Mouse (Mus musculus) thymus, postnatal 4 days (tissue): ENCODE measurements around the gene Htr1d.

Source experiments
- DNase-seq: peaks from one replicate; pipeline ENCODE4 v3.0.0; 2021

Gene Htr1d

DNA sequence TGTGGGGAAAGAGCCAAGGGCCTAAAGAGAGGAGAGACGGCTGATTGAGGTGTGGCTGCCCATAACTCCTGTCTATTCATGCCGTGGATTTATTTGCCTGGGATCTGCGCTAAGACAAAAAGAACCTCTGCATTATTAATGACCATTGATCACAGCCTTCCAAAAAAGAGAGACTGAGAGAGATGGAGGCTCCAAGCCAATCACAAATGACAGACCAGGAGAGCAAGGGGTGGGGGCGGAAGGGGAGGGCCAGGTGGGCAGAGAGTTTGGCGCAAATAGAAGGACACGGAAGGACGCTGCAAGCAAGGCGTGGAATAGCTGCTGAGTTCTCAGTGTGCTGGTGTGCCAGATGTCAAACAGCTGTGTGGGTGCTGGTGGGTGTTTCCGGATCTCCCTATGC lies at the start of gene Htr1d:
Gene Htr1d, plus strand, starts transcription at position 301 of the 400 bp plus-strand sequence.
- DNase-seq: no peak

DNA sequence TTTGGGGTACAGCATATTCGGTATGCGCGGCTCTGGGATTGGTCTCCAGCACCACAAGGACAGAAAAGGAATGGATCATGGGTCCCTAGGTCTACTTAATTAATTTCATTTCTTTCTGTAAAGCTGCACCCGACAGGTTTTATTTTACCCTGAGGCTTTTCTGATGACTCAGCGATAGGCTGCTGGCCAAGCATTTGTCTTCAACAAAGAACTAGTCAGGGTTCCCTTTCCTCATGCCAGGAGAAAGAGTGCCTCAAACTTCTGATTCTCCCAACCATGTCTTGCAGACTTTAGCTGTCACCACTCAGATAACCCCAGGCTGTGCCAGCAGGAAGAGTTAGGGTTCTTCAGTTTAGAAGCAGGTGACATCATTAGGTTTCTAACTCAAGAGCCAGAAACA lies 46.3 kb upstream of the Htr1d start:
- DNase-seq: no peak

DNA sequence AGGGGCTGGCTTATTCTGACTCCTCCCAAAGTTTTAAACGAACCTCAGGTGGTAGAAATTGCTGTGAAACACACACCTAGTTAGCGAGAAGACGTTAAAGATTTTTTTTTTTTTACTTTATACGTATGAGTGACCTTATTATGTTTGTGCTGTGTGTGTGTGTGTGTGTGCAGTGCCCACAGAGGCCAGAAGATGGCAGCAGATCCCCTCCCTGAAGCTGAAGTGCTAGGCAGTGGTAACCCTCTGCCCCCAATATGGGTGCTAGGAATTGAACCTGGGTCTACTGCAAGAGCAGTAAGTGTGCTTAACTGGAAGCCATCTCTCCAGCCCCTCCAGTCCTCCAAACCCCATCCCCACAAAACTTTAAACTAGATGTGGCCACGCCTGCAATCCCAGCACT lies 40.3 kb upstream of the Htr1d start:
- DNase-seq: peak; percentile 23

DNA sequence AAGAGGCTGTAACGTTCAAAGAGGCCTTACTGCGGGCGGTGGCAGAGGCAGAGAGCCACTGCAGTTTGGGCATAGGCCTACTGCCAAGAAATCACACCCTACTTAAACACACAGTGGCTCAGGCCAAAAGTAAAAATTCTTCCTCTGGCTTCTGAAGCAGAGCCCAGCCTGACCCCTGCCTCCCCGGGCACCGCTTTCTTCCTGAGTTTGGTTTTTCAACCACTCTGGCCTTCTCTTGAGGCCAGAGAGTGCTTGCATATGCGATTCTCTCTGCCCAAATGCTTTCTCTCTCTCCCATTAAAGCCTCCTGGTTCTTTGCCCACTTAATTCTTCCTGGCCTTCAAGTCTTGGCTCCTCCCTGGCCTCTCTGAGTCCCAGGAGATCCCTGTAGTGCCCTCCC lies 39.5 kb upstream of the Htr1d start:
- no peak for DNase-seq

DNA sequence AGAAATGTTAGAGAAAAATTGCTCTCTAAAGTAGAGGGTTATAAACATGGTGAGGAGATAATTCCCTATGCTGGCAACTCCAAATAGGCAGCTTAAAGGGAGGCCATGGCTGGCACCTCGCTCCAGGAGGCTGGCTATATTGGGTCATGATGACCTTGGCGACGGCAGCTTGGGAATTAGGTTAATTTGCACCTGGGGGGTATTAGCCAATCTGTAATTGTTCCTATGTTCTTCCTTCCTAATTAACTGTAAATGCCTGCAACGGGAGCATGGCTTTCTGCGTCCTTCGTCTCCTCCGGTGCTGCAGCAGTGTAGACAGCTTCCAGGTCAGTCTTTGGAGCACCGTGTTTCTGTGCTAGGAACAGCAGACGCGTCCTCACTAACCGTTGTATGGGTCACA lies 36.1 kb upstream of the Htr1d start:
- DNase-seq: no peak

DNA sequence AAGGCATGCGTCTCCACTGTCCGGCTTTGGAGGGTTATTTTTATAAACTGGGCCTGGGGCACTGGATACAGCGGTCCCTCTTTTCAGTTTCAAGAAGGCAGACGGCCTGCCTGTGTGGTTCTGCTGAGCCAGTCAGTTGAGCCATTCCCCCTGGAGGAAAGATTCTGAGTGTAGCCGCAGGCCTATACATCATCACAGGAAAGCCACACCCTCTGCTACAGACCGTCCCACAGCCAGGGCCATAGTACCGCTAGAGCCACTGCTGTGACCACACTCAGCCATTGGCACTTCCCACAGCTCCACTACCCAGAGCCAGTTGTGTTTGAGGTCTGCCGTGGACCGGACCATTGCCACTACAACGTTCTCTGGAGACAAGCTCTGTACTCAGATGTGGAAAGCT lies 21.5 kb upstream of the Htr1d start:
- no peak for DNase-seq

DNA sequence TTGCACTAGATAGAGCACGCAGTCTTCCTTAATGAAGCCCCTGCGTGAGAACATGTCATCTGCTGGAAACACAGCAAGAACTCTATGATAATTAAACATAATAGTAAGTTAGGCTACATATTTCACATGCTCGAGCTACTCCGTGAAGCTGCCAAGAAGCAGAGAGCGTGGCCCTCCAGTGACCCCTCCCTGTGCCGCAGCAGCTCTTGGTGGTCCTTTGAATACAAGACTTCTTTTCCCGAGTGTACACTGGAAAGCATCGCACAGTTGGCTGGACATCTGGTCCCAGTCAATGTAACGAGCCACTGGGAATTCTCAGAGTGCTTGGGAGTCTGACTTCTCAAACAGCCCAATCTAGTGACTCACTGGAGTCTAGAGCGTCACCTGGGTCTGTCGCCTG lies 15.5 kb upstream of the Htr1d start:
- no peak for DNase-seq

DNA sequence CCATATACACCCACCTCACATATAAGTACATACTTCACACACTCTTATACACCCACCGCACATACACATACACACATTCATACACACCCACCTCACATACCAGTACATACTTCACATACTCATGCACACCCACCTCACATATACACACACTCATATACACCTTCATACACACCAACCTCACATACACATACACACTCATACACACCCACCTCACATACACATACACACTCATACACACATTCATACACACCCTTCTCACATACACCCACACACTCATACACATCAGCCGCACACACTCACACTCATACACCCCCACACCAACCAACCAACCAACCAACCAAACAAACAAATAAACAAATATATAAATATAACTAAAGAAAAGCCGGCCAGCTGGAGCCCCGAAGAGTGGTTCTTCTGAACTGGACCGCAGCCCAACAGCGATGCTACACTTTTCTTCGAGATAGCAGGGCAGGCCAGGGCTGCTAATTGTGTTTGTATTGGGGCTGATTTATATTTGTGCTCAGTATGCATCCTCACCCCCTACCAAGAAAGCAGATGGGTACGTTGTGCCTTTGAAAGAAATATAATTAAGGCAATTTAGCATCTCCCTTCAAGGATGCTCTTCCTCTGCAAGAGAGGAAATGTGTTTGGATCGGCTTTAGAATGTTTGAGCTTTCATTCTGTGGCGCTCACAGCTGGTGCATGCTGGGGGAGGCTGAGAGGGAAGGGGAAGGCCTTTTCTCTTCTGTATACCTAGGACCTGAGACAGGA lies 11.1 kb upstream of the Htr1d start:
- DNase-seq: no peak

DNA sequence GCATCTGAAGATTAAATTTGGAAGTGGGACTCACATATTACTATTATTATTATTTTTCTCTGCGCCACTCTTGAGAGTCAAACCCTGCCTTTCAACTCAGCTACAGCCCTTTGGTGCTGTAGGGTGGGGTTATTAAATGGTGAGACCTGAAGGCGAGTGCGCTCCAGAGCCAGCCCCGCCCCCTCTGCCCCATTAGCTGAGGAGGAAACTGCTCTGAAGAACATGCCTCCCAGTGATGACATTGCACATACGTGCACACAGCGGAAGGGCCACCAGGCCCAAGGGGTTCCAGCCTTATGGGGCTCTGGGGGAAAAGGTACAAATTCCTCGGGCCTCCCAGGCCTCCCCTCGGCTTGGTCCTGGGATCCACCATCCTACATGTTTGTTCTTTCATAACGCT lies 7.8 kb upstream of the Htr1d start:
- DNase-seq: no peak

DNA sequence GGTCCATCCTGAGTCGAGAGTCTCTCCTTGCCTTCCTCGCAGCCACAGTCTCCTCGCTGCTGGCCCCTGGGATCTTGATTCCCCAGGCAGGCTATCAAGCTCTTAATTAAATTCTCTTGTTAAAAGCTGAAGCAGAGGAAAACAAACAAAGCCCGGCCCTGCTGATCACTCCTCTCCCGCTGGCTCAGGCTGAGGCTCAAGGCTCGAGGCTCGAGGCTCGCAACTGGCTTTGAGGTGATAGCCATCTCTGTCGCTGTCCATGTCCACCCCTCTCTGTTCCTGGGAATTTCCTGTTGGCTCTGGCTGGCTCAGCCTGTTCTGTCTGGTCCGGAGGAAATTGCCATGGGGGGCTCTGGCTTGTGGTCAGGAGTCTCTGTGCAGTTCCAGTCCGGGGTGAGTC lies 4.4 kb upstream of the Htr1d start:
- no peak for DNase-seq

DNA sequence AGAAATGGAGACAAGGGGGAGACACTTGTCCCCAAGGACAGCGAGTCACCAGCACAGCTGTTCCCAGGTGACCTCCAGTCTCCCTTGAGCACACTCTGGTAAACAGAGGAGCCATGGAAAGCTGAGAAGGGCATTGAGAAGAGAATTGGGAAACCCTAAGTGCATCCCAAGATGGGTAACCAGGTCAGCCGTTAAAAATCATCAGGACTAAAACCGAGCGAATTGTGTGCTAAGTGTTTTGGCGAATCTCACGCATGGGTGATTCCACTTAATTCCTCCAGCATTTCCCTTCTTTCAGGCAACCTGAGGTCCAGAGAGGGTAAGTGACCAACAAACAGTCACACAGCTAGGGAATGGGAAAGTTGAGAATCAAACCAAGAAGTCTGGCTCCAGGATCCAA lies 3.9 kb upstream of the Htr1d start:
- no peak for DNase-seq

DNA sequence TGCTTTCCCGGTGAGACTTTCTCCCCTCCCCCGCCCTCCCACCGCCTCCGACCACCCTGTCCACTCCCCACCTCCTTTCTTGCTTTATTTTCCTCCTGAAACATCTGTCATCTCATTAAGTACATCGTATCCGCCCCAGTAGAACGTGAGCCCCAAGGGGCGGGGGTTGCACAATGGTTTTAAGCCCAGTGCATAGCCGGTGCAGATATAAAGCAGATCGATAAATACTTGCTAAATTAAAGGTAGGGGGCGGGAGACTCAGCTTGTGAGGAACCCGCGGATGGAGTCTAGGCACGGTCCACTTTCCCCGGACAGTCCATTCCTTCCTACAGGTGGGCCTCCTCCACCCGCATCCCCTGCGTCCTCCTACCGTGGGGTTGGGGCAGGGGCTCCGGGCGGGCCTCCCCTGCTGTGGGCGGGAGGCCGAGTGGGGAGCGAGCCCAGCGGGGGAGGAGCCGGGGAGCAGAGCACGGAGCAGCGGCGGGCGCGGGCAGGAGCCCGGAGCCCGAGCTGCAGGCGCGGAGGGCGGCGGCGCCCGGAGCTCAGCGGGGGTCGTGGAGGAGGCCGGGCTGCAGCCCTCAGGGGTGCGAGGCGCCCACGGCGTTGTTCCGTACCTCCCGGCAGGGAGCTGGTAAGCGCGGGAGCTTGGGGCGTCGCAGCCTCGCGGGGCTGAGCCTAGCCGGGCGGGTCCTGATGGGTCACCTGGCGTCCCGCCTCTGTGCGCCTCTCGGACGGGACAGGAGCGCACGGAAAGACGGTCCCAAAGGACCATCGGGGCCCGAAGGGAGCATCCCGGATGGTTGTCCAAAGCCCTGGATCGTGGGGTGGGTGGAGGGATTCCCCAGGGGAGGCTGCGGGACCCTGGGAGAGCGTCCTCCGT lies 1.0 kb downstream of the Htr1d start:
- peak; percentile 45 for DNase-seq

DNA sequence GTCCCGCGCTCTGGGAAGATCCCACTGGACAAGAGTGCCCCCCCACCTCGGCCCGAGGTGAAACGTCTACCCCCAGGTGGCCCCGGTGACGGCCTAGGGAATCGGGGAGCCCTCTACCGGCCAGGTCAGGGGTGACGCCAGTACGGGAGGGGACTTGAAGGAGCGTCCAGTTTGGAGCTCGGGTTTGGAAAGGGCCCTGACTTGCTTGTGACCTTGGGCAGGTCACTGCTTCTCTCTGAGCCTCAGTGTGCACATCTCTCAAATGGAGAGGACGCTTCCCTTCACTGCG lies 1.6 kb downstream of the Htr1d start:
- DNase-seq: peak; percentile 68

DNA sequence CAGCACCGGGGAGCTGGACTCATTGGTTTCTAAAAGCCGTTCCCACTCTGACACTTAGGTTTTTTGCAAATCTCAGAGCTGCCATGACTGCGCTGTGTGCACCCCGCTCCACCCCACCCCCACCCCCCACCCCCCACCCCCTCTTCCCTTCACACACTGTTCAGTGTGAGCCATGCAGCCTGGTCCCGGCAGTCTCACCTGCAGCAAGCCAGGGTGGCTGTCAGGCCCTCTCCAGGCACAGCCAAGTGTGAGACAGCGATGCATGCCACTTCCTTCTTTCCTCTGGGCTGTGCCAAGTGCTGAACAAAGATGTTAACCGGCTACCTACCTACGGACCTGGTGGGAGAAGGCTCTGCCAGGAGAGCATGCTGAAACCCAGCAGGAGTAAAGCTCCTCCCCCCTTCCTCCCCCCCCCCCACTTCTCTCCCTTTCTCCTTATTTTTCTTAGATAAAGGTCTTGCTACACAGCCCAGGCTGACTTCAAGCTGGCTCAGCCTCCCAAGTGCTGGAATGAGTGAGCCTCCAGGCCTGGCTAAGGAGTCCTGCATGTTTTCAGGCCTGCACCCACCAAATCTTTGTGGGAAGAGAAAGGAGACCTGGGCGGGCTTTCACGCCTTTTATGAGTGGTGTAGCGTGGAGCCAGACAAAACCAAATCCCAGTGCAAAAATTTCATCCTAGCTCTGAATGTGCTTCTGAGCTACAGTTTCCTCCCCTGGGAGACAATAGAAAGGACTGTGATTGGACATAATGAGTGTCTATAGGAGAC lies 7.5 kb downstream of the Htr1d start:
- DNase-seq: peak; percentile 14

DNA sequence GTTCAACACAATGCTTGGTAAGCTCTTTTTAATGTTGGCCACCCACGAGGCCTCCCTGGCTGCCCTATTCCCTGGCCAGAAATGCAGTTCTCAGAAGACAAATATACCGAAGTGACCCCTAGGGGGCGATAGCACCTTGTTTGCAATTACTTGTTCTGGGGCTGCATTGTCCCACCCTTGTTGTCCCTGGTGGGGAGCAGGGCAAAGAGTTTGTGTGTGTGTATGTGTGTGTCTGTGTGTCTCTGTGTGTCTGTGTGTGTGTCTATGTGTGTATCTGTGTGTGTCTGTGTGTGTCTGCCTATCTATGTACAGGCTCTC lies 8.0 kb downstream of the Htr1d start:
- peak; percentile 75 for DNase-seq

DNA sequence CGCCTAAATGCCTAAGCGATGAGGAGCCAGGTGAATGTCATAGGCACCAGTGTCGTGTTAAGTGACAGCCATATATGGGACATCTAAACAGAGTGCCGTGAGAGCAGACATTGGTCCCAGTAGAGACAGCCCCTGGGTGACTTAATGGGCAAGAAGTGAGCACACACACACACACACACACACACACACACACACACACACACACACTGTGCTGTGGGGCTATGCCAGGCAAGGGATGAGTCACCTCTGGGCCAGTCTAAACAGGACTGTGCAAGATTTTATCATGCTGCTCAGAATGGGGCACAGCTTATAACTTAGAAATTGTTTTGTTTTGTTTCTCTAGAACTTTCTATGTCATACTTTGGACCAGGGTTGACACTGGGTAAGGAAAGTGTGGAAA lies 10.7 kb downstream of the Htr1d start:
- no peak for DNase-seq

DNA sequence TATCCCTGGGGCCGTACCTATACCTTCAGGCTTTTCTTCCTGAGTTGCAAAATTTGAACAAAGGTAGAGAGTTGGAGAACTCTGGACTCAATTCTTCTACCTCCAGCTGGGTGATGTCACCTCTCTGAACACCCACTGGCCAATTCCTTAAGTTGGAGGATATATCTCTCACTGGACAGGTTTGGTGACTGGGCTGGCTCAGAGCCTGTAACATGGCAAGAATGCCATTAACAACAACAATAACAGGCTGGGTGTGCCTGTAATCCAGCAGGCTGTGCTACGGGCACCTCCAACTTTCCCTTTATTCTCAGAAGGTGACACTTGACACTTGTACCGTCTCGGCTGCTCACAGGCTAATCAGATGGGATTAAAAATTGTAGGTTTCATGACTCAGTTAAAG lies 15.8 kb downstream of the Htr1d start:
- DNase-seq: no peak

DNA sequence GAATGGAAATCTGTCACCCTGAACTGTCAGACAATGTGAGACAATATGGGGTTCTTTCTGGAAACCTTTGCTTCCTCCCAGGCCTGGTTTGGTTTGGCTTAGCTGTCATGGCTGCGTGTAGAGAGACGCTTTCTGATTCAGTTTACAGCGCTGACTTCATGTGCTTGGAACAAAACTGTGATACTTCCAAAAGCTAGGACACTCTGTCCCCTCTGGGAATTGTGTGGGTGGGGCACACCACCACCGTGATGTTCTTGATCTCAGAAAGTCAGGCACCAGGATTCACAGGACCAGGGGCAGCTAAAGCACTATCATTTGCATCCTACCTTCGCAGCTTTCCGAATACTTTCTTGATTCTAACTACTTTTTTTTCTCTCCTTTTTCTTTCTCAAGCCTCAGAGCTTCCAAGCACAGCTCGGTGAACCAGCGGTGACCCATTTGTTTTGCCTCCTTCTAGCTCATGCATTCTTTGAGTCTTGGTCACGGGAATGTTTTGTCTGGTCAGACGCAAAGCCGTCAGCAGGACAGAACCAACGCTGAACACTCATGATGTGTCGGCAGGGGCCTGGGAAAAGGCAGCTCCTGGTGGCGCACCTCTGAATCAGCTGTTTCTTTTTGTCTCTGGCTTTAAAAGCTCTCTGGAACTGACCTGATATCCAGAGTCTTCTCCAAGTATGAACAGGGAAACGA lies 18.2 kb downstream of the Htr1d start:
- no peak for DNase-seq

DNA sequence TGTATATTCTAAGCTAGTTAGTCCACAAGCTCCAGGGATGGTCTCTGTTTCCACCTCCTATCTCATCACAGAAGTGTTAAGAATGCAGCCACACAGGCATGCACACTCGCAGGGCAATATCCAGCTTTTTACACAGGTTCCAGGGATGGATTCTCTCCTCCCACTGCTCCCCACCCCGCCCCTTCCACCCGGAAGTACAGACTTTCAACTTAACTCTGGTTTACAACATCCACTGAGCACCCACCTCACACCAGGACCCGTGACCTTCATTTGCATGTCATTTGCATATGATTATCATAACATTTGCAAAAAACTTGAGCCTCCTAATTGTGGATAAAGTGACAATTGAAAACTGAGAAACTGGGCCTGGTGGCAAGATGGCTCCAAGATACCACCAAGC lies 21.2 kb downstream of the Htr1d start:
- no peak for DNase-seq

DNA sequence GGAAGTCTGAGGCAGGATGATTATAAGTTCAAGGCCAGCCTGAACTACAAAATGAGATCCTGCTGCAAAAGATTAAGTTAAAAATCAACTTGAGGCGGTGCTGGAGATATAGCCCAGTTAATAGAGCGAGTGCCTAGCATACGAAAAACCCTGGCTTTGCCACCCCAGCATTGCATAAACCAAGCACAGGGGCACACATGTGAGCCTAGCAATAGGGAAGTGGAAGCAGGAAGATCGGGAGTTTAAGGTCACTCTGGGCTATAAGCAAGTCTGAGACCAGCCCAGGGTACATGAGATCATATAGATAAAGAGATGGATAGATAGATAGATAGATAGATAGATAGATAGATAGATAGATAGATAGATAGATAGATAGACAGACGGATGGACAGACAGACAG lies 26.5 kb downstream of the Htr1d start:
- no peak for DNase-seq

DNA sequence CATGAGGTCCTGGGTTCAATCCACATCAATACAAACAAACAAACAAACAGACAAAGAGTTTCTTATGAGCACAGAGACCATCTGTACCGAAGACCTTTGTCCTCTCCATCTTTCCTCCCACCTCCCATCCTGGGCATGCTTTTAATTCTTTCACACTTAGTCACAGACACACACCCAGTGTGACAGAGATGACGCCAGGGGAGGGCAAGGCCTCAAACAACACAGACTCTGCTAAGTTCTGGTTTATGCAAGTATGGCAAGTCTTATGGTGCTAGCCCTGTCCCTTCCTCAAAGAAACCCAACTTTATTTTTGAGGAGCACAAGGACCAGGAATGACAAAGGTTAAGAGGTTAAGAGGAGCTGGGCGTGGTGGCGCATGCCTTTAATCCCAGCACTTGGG lies 26.9 kb downstream of the Htr1d start:
- no peak for DNase-seq

DNA sequence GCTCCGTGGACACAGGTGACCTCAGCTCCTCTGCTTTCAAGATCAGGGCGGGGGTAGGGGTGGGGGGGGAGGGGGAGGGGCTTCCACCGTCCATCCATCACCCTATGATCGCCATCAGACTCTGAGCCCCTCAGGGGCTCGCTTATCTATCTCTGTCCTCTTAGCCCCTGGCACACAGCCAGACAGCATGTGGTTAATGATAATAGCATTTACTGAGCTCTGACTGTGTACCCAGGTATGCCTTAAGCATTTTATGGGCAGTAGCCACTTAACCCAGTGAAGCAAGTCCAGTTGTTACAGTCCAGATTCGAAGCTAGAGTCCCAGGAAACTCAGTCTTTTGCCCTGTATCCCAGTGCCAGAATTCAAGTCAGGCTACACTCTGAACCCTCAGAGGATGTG lies 28.2 kb downstream of the Htr1d start:
- DNase-seq: no peak

DNA sequence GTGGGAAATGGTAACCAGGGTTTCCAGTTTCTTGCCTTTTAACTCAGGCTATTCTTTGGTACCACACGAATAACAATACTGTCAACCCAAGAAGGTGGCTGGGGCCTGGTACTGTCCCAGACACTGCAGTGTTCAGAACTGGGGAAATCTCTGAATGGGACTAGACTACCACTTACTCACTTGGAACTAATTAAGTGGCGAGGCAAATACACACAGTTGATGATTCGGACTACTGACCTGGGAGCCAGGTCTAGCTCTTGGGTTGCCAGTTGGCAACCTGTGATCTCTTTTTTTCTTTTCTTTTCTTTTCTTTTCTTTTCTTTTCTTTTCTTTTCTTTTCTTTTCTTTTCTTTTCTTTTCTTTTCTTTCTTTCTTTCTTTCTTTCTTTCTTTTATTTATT lies 29.0 kb downstream of the Htr1d start:
- no peak for DNase-seq

DNA sequence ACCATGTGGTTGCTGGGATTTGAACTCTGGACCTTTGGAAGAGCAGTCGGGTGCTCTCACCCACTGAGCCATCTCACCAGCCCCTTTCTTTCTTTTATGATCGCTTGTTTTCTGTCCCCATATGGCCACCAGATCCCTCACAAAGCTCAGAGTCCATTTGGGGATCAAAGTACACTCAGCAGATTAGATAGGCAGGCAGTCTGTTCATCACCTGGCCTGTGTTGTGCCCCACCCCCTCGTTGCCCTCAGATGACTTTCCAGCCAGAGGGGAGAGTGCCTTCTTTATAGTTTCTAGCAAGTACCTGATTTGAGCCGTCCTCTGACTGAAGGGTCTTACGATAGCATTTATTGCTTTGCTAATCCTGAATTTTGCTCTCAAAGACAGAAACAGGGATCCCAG lies 29.5 kb downstream of the Htr1d start:
- DNase-seq: no peak
